Mouse (Mus musculus) CD4-positive, CD25-positive, alpha-beta regulatory T cell, adult 9 weeks (primary cell): ENCODE results near the gene Spred3. TPM values are rescaled to one million over a fixed set of nuclear protein-coding genes. Genes with fewer than 3 reads are reported as not detected.

ENCODE experiments used
- polyA plus RNA-seq: library from polyadenylated mRNA; unstranded; fragments of 100-300 nt; shearing (Covaris generic); gene quantifications from one replicate; pipeline ENCODE4 v1.2.1, GENCODE M21; 2017

The Spred3 gene
- 0.19 TPM for polyA plus RNA-seq

GRCm38 (mm10) chr7:29170066-29170754 lies at the start of gene Spred3, which contains the start of gene Ggn:
TSS of gene Spred3 (minus strand) at chr7:29170411.
TSS of gene Ggn (plus strand) at chr7:29170210.

GRCm38 (mm10) chr7:29213675-29214082 lies 43.5 kb upstream of the Spred3 start, which contains the start of gene Catsperg1:
TSS of gene Catsperg1 (minus strand) at chr7:29214035.

GRCm38 (mm10) chr7:29180077-29180853 lies 10.1 kb upstream of the Spred3 start, which contains the start of gene Psmd8:
TSS of gene Psmd8 (minus strand) at chr7:29180701.

GRCm38 (mm10) chr7:29155838-29156782 lies 14.1 kb downstream of the Spred3 start, which contains the start of gene Fam98c:
TSS of gene Fam98c (minus strand) at chr7:29156234.

GRCm38 (mm10) chr7:29134693-29135386 lies 35.4 kb downstream of the Spred3 start, which contains the start of gene Rasgrp4:
TSS of gene Rasgrp4 (plus strand) at chr7:29134851.

GRCm38 (mm10) chr7:29124970-29125369 lies 45.2 kb downstream of the Spred3 start, which contains the start of gene Ryr1:
TSS of gene Ryr1 (minus strand) at chr7:29125179.

Other genes with a start within 250 kb of the Spred3 start
- 203 TPM for gene Actn4, start 208.1 kb downstream of the Spred3 start, polyA plus RNA-seq
- gene Eif3k, start 188.5 kb downstream of the Spred3 start, polyA plus RNA-seq, result 453 TPM
- gene Map4k1, start 188.4 kb downstream of the Spred3 start, polyA plus RNA-seq, result 90.6 TPM
- gene Ryr1, start 45.2 kb downstream of the Spred3 start, polyA plus RNA-seq, result 0.06 TPM
- gene Rasgrp4, start 35.6 kb downstream of the Spred3 start, polyA plus RNA-seq, result 0.73 TPM
- gene Fam98c, start 14.2 kb downstream of the Spred3 start, polyA plus RNA-seq, result 8.6 TPM
- 0.25 TPM for gene Ggn, start 201 bp downstream of the Spred3 start, polyA plus RNA-seq
- 239 TPM for gene Psmd8, start 10.3 kb upstream of the Spred3 start, polyA plus RNA-seq
- 1.0 TPM for gene Catsperg1, start 43.6 kb upstream of the Spred3 start, polyA plus RNA-seq
- 1.0 TPM for gene Kcnk6, start 62.1 kb upstream of the Spred3 start, polyA plus RNA-seq
- 75.7 TPM for gene Yif1b, start 67.9 kb upstream of the Spred3 start, polyA plus RNA-seq
- gene 2200002D01Rik, start 78.1 kb upstream of the Spred3 start, polyA plus RNA-seq, result 2.2 TPM
- gene Spint2, start 111.5 kb upstream of the Spred3 start, polyA plus RNA-seq, result 49.7 TPM
- gene Ppp1r14a, start 118.9 kb upstream of the Spred3 start, polyA plus RNA-seq, result not detected
- gene Dpf1, start 133.5 kb upstream of the Spred3 start, polyA plus RNA-seq, result not detected